Mouse (Mus musculus): ENCODE measurements around the gene Olfr263. TPM values are rescaled to one million over a fixed set of nuclear protein-coding genes. Genes with fewer than 3 reads are reported as not detected.

The Olfr263 gene
- total RNA-seq, 2 experiments from 2014 or later, result not detected

Other genes with a start within 250 kb of the Olfr263 start
- gene Olfr1370, start 54.7 kb upstream of the Olfr263 start, total RNA-seq (2021), result not detected
- gene Olfr1369-ps1, start 18.2 kb upstream of the Olfr263 start, total RNA-seq (2021), result not detected
- gene Olfr1368, start 16.2 kb downstream of the Olfr263 start, total RNA-seq (2021), result not detected
- gene Trim27, start 49.8 kb downstream of the Olfr263 start, total RNA-seq (2021), result 10 to 100 TPM; 53.3 to 58.8 TPM
- not detected for gene Gpx5, start 163.1 kb downstream of the Olfr263 start, total RNA-seq (2021)
- not detected for gene Gpx6, start 182.5 kb downstream of the Olfr263 start, total RNA-seq (2021)
- not detected for gene Olfr1367, start 217.3 kb downstream of the Olfr263 start, total RNA-seq (2021)
- 10 to 100 TPM in 1 of 2 experiments, 1 to 10 TPM in 1; 8.5 to 10.6 TPM for gene Zscan12, start 233.2 kb downstream of the Olfr263 start, total RNA-seq (2021)